Mouse (Mus musculus): ENCODE data around the gene Rnf39. TPM values are rescaled to one million over a fixed set of nuclear protein-coding genes. Genes with fewer than 3 reads are reported as not detected.
A peak's percentile ranks its signal among the peaks of the same experiment; 100 is the strongest.

Rnf39 gene
- polyA plus RNA-seq, 1 experiment: not detected

GRCm38 (mm10) chr17:36929236-36929932 lies 13.3 kb upstream of the Rnf39 start:
- no peak overlapping the region for H3K4me3 ChIP-seq (ENCODE audit: insufficient read depth, low read depth, low read length)
- H3K27ac ChIP-seq (ENCODE audit: insufficient read depth, low read depth, low read length): no peak overlapping the region
- no peak for TF ChIP-seq POLR2A (IDR thresholded peaks at IDR 0.05; ENCODE audit: insufficient read depth, low read depth, low read length)
- TF ChIP-seq CTCF (IDR thresholded peaks at IDR 0.05; ENCODE audit: insufficient read depth, low read depth, low read length): no peak
- 78% methylated on average over 12 of the region's 12 CpGs for WGBS
- H3K4me1 ChIP-seq (ENCODE audit: control insufficient read depth, insufficient read depth, low read length): no peaks in the 10 kb centered on the region

GRCm38 (mm10) chr17:36930233-36930632 lies 12.5 kb upstream of the Rnf39 start:
- H3K27ac ChIP-seq (ENCODE audit: insufficient read depth, low read depth, low read length): no peak overlapping the region
- no peak overlapping the region for H3K4me3 ChIP-seq (ENCODE audit: insufficient read depth, low read depth, low read length)
- no peak for TF ChIP-seq POLR2A (IDR thresholded peaks at IDR 0.05; ENCODE audit: insufficient read depth, low read depth, low read length)
- no peak for TF ChIP-seq CTCF (IDR thresholded peaks at IDR 0.05; ENCODE audit: insufficient read depth, low read depth, low read length)
- WGBS: 66% methylated on average over 6 of the region's 6 CpGs
- H3K4me1 ChIP-seq (ENCODE audit: control insufficient read depth, insufficient read depth, low read length): no peaks in the 10 kb centered on the region

- Histone ChIP-seq H3K4me3 (ENCODE audit: insufficient read depth, low read depth, low read length) (no peak overlapping the region), H3K4me1 (ENCODE audit: control insufficient read depth, insufficient read depth, low read length) (no peaks in the 10 kb centered on the region), H3K27ac (ENCODE audit: insufficient read depth, low read depth, low read length) (no peak overlapping the region)
- no peak for TF ChIP-seq POLR2A (IDR thresholded peaks at IDR 0.05; ENCODE audit: insufficient read depth, low read depth, low read length)
- TF ChIP-seq CTCF (IDR thresholded peaks at IDR 0.05; ENCODE audit: insufficient read depth, low read depth, low read length): no peak
- 77% methylated on average over 4 of the region's 4 CpGs for WGBS
Observed at GRCm38 (mm10) chr17:36931130-36931529, 11.6 kb upstream of the Rnf39 start.

- 72% methylated on average over 2 of the region's 2 CpGs for WGBS
- no peak overlapping the region for H3K27ac ChIP-seq (ENCODE audit: insufficient read depth, low read depth, low read length)
- TF ChIP-seq CTCF (IDR thresholded peaks at IDR 0.05; ENCODE audit: insufficient read depth, low read depth, low read length) (no peak), POLR2A (IDR thresholded peaks at IDR 0.05; ENCODE audit: insufficient read depth, low read depth, low read length) (no peak)
- H3K4me3 ChIP-seq (ENCODE audit: insufficient read depth, low read depth, low read length): no peak overlapping the region
- H3K4me1 ChIP-seq (ENCODE audit: control insufficient read depth, insufficient read depth, low read length): no peaks in the 10 kb centered on the region
Observed at GRCm38 (mm10) chr17:36931806-36932205, 10.9 kb upstream of the Rnf39 start.

GRCm38 (mm10) chr17:36938056-36938455 lies 4.7 kb upstream of the Rnf39 start:
- 84% methylated on average over 2 of the region's 2 CpGs for WGBS
- H3K4me1 ChIP-seq (ENCODE audit: control insufficient read depth, insufficient read depth, low read length): peaks cover 6% of the 10 kb centered on the region
- no peak overlapping the region for H3K27ac ChIP-seq (ENCODE audit: insufficient read depth, low read depth, low read length)
- no peak overlapping the region for H3K4me3 ChIP-seq (ENCODE audit: insufficient read depth, low read depth, low read length)
- TF ChIP-seq CTCF (IDR thresholded peaks at IDR 0.05; ENCODE audit: insufficient read depth, low read depth, low read length) (no peak), POLR2A (IDR thresholded peaks at IDR 0.05; ENCODE audit: insufficient read depth, low read depth, low read length) (no peak)

- H3K4me1 ChIP-seq (ENCODE audit: control insufficient read depth, insufficient read depth, low read length): peaks cover 16% of the 10 kb centered on the region
- TF ChIP-seq CTCF (IDR thresholded peaks at IDR 0.05; ENCODE audit: insufficient read depth, low read depth, low read length): no peak
- no peak for TF ChIP-seq POLR2A (IDR thresholded peaks at IDR 0.05; ENCODE audit: insufficient read depth, low read depth, low read length)
- 54% methylated on average over 10 of the region's 10 CpGs for WGBS
- H3K4me3 ChIP-seq (ENCODE audit: insufficient read depth, low read depth, low read length): peak overlapping the region; percentile 28; the same call in 1 of the 2 replicates
- no peak overlapping the region for H3K27ac ChIP-seq (ENCODE audit: insufficient read depth, low read depth, low read length)
Observed at GRCm38 (mm10) chr17:36942391-36942790, 327 bp upstream of the Rnf39 start.

- TF ChIP-seq POLR2A (IDR thresholded peaks at IDR 0.05; ENCODE audit: insufficient read depth, low read depth, low read length) (no peak), CTCF (IDR thresholded peaks at IDR 0.05; ENCODE audit: insufficient read depth, low read depth, low read length) (no peak)
- no peak overlapping the region for H3K27ac ChIP-seq (ENCODE audit: insufficient read depth, low read depth, low read length)
- H3K4me1 ChIP-seq (ENCODE audit: control insufficient read depth, insufficient read depth, low read length): peaks cover 18% of the 10 kb centered on the region
- WGBS: 53% methylated on average over 5 of the region's 5 CpGs
- no peak overlapping the region for H3K4me3 ChIP-seq (ENCODE audit: insufficient read depth, low read depth, low read length)
Observed at GRCm38 (mm10) chr17:36943691-36944090, 973 bp downstream of the Rnf39 start.

- peaks cover 18% of the 10 kb centered on the region for H3K4me1 ChIP-seq (ENCODE audit: control insufficient read depth, insufficient read depth, low read length)
- 50% methylated on average over 9 of the region's 9 CpGs for WGBS
- no peak overlapping the region for H3K27ac ChIP-seq (ENCODE audit: insufficient read depth, low read depth, low read length)
- TF ChIP-seq CTCF (IDR thresholded peaks at IDR 0.05; ENCODE audit: insufficient read depth, low read depth, low read length) (no peak), POLR2A (IDR thresholded peaks at IDR 0.05; ENCODE audit: insufficient read depth, low read depth, low read length) (no peak)
- no peak overlapping the region for H3K4me3 ChIP-seq (ENCODE audit: insufficient read depth, low read depth, low read length)
Observed at GRCm38 (mm10) chr17:36944121-36944775, 1.5 kb downstream of the Rnf39 start.

DNA sequence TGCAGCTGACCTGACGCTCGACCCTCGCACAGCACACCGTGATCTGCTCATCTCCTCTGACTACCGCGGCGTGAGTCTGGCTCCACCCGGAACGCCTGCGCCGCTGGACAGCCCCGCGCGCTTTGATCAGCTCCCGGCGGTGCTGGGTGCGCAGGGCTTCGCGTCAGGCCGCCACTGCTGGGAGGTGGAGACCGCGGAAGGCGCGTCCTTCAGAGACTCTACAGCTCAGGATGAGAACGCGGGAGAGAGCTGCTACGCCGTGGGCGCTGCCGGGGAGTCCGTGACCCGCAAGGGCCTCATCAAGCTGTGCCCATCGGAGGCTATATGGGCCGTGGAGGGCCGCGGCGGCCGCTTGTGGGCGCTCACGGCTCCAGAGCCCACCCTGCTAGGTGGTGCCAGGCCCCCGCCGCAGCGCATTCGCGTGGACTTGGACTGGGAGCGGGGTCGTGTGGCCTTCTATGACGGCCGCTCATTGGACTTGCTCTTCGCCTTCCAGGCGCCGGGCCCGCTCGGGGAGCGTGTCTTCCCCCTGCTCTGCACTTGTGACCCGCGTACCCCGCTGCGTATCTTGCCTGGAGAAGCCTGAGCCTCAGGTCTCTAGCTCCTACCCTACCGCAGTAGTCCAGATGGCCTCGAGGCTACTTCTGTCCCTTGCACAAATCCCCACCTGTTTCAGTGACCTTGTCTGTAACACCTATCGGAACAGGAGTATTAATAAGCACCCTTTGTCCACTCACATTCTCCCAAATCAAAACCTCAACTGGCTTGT lies 4.5 kb downstream of the Rnf39 start:
- H3K4me1 ChIP-seq (ENCODE audit: control insufficient read depth, insufficient read depth, low read length): peaks cover 20% of the 10 kb centered on the region
- H3K27ac ChIP-seq (ENCODE audit: insufficient read depth, low read depth, low read length): peak overlapping the region; percentile 78
- under 1% methylated on average over 62 of the region's 62 CpGs for WGBS
- TF ChIP-seq POLR2A (IDR thresholded peaks at IDR 0.05; ENCODE audit: insufficient read depth, low read depth, low read length): no peak; the same call in 1 of the 2 replicates
- no peak for TF ChIP-seq CTCF (IDR thresholded peaks at IDR 0.05; ENCODE audit: insufficient read depth, low read depth, low read length)
- H3K4me3 ChIP-seq (ENCODE audit: insufficient read depth, low read depth, low read length): peak overlapping the region; percentile 54

Measured in olfactory bulb, adult 2 months (tissue).